Mouse (Mus musculus) heart, postnatal 0 days (tissue): ENCODE measurements around the gene Saal1.

ENCODE experiments used
- CTCF ChIP-seq: IDR thresholded peaks from 2 replicates; pipeline ENCODE4 v1.5.1; 2016; ENCODE audit warnings: antibody characterized with exemption, control low read depth, low read depth
- EP300 ChIP-seq: IDR thresholded peaks from 2 replicates; pipeline ENCODE4 v1.6.1; 2016; ENCODE audit warnings: antibody characterized with exemption, low read depth

DNA sequence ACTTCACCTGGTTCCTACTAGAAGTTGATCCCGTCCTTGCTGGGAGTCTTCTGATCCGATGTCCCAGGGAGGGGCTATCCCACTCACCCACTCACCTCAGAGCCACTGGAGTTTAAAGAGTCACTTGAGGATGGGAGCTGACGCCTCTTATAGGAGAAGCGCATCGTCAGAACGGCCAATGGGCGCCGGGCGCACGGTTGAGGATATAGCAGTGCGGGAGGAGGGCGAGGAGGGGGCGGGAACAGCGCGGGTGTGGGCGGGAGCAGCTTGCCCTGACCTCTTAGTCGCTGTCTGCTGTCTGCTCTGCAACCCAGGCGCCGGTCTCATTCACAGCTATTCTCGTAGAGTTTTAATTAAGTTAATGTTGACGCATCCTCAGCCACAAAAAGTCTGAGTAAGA lies 43.2 kb downstream of the Saal1 start:
- TF ChIP-seq CTCF (no peak), EP300 (no peak)
